ENCODE assay signal across 19 mouse cellular contexts in genomic region chr12:76784056-76784619, GRCm38 (mm10). TPM values are rescaled to one million over a fixed set of nuclear protein-coding genes. Genes with fewer than 3 reads are reported as not detected.
A peak's percentile ranks its signal among the peaks of the same experiment; 100 is the strongest.
DNase-seq lines count a peak whose midpoint lies in the region; ATAC-seq and TF ChIP-seq lines count a peak whose summit lies in the region.
"Had no signal": no experiment of that assay in that cellular context is flagged by ENCODE, and none has a peak within 500 bp of the region (broad histone marks: within the 10 kb centered on the region; RNA-seq: fewer than 3 reads in every experiment).

No protein-coding gene starts in this region.

- TF ChIP-seq CTCF in brain, embryonic 14.5 days (IDR thresholded peaks at IDR 0.05; ENCODE audit: borderline replicate concordance, extremely low read depth, insufficient read depth, insufficient read length) = no peak

- 31% methylated on average over 10 of the region's 10 CpGs for WGBS in heart, embryonic 14.5 days
- 78% methylated on average over 10 of the region's 10 CpGs for WGBS in forebrain, embryonic 12.5 days

- peaks cover 12 to 15% of the 10 kb centered on the region in 2 experiments for H3K4me1 ChIP-seq in heart, embryonic 14.5 days (ENCODE audit: control insufficient read depth in 2 of 2, insufficient read depth in 2 of 2, low read length in 2 of 2)
- H3K4me1 ChIP-seq in forebrain, embryonic 12.5 days = 0 out of 2 replicates have a peak, but pooled peaks cover 11% of the 10 kb centered on the region
- H3K4me1 ChIP-seq: intestine, embryonic 15.5 days; liver, embryonic 15.5 days had no signal

- DNase-seq in heart, adult 11 months = peak; percentile 94
- no peak for DNase-seq in heart, postnatal 4 days
- peak; percentile 37 for DNase-seq in adrenal gland, adult 8-10 months
- peak; percentile 9 for DNase-seq in brain, embryonic 14.5 days (ENCODE audit: low read depth)
- no peak for DNase-seq in lung, postnatal 25 days (ENCODE audit: low spot score)
- DNase-seq: cerebellum, adult 2 months; lung, postnatal 36 days; right cerebral cortex, postnatal 14 days had no signal

- H3K9me3 ChIP-seq in heart, embryonic 14.5 days (ENCODE audit: control insufficient read depth, low read length) = no peaks in the 10 kb centered on the region
- H3K9me3 ChIP-seq in forebrain, embryonic 12.5 days = no peaks in the 10 kb centered on the region
- H3K9me3 ChIP-seq: embryonic facial prominence, embryonic 13.5 days; intestine, embryonic 15.5 days; liver, embryonic 15.5 days; neural tube, embryonic 13.5 days had no signal

- ATAC-seq in heart, embryonic 14.5 days (ENCODE audit: insufficient number of reproducible peaks, insufficient read depth, low FRiP score, low read depth) = no peak
- no peak for ATAC-seq in erythroblast, adult 5-6 weeks (replicated peaks; ENCODE audit: low FRiP score, poor library complexity, severe bottlenecking)
- no peak for ATAC-seq in forebrain, embryonic 12.5 days (ENCODE audit: low FRiP score)
- ATAC-seq: intestine, embryonic 15.5 days had no signal

- H3K9ac ChIP-seq in heart, embryonic 14.5 days (ENCODE audit: low read length) = 0 out of 2 replicates have a peak overlapping the region, but pooled peaks have one; percentile 25
- H3K9ac ChIP-seq in forebrain, embryonic 12.5 days = no peak overlapping the region
- H3K9ac ChIP-seq: embryonic facial prominence, embryonic 13.5 days; hindbrain, embryonic 14.5 days; intestine, embryonic 15.5 days; liver, embryonic 15.5 days; neural tube, embryonic 13.5 days had no signal

- H3K27ac ChIP-seq in heart, embryonic 14.5 days (replicated peaks in 1 of 2; ENCODE audit: control insufficient read depth in 1 of 2, insufficient read depth in 1 of 2, low read depth in 2 of 2, low read length in 2 of 2) = peak overlapping the region; percentile 13 to 65; a peak in 3 of 4 replicates
- H3K27ac ChIP-seq in forebrain, embryonic 12.5 days = no peak overlapping the region
- H3K27ac ChIP-seq: embryonic facial prominence, embryonic 13.5 days; hindbrain, embryonic 14.5 days; intestine, embryonic 15.5 days; kidney, postnatal 0 days; left cerebral cortex, adult 2 months; liver, embryonic 15.5 days; neural tube, embryonic 13.5 days had no signal

- H3K36me3 ChIP-seq in heart, embryonic 14.5 days (ENCODE audit: control insufficient read depth, insufficient read depth, low read length) = 0 out of 2 replicates have a peak, but pooled peaks cover 9% of the 10 kb centered on the region
- H3K36me3 ChIP-seq in forebrain, embryonic 12.5 days (replicated peaks) = no peaks in the 10 kb centered on the region
- H3K36me3 ChIP-seq: embryonic facial prominence, embryonic 13.5 days; intestine, embryonic 15.5 days; neural tube, embryonic 13.5 days had no signal

- H3K27me3 ChIP-seq in heart, embryonic 14.5 days (ENCODE audit: control insufficient read depth, insufficient read depth, low read length) = no peaks in the 10 kb centered on the region
- H3K27me3 ChIP-seq in forebrain, embryonic 12.5 days = no peaks in the 10 kb centered on the region
- H3K27me3 ChIP-seq: embryonic facial prominence, embryonic 13.5 days; intestine, embryonic 15.5 days; liver, embryonic 15.5 days; neural tube, embryonic 13.5 days had no signal

- H3K4me3 ChIP-seq in heart, embryonic 14.5 days (ENCODE audit: control insufficient read depth in 1 of 2, insufficient read depth in 1 of 2, low read depth in 1 of 2, low read length in 2 of 2) = no peak overlapping the region
- H3K4me3 ChIP-seq in forebrain, embryonic 12.5 days (replicated peaks) = no peak overlapping the region
- H3K4me3 ChIP-seq: embryonic facial prominence, embryonic 13.5 days; intestine, embryonic 15.5 days; left cerebral cortex, adult 2 months; liver, embryonic 15.5 days; neural tube, embryonic 13.5 days had no signal

- no peak overlapping the region for H3K4me2 ChIP-seq in heart, embryonic 14.5 days (ENCODE audit: low read length)
- H3K4me2 ChIP-seq in forebrain, embryonic 12.5 days = no peak overlapping the region
- H3K4me2 ChIP-seq: embryonic facial prominence, embryonic 13.5 days; hindbrain, embryonic 14.5 days; intestine, embryonic 15.5 days; liver, embryonic 15.5 days; neural tube, embryonic 13.5 days had no signal

- TF ChIP-seq POLR2A in brain, embryonic 14.5 days (IDR thresholded peaks at IDR 0.05; ENCODE audit: borderline replicate concordance, extremely low read depth, insufficient read depth, insufficient read length, poor library complexity, severe bottlenecking) = no peak

RNA-seq across cellular contexts. Expression of gene Gpx2, which starts 11.2 kb away (rescaled TPM):
- not detected for total RNA-seq in heart, postnatal 4 days (2021)
- under 1 TPM in 1 of 4 experiments, not detected in 3; 0.23 TPM for total RNA-seq in adrenal gland, adult 8-10 months (2022)
- 0.15 and 0.22 TPM in 2 replicates for polyA plus RNA-seq in brain, embryonic 14.5 days (2012; rRNA removed)
- not detected in 2 replicates for polyA plus RNA-seq in heart, embryonic 14.5 days (2014; fragmentation: Nextera tagmentation; extraction: Ambion mirVana)
- not detected in 2 replicates for total RNA-seq in erythroblast, adult 5-6 weeks (2015; ENCODE audit: low replicate concordance)
- 0.28 TPM in 1 of 2 replicates, not detected in the other for total RNA-seq in erythroblast, adult 5-6 weeks (2017; ENCODE audit: low replicate concordance)
- 0.33 and 1.2 TPM in 2 replicates for polyA plus RNA-seq in forebrain, embryonic 12.5 days (2016; fragmentation: Nextera tagmentation; extraction: Ambion mirVana)
- polyA plus RNA-seq: C2C12; liver, embryonic 15.5 days had no signal

RNA-seq across cellular contexts. Expression of gene Fntb, which starts 18.7 kb away (rescaled TPM):
- total RNA-seq in heart, postnatal 4 days (2021) = 10 to 100 TPM; 18.4 to 20.7 TPM
- total RNA-seq in adrenal gland, adult 8-10 months (2022) = 10 to 100 TPM; 14.4 to 18.8 (median 16.8) TPM
- polyA plus RNA-seq in brain, embryonic 14.5 days (2012; rRNA removed) = 40.0 and 41.1 TPM in 2 replicates
- polyA plus RNA-seq in heart, embryonic 14.5 days (2014; fragmentation: Nextera tagmentation; extraction: Ambion mirVana) = 24.5 and 27.4 TPM in 2 replicates
- 45.4 and 161 TPM in 2 replicates for total RNA-seq in erythroblast, adult 5-6 weeks (2015; ENCODE audit: low replicate concordance)
- total RNA-seq in erythroblast, adult 5-6 weeks (2017; ENCODE audit: low replicate concordance) = 23.5 and 48.1 TPM in 2 replicates
- polyA plus RNA-seq in forebrain, embryonic 12.5 days (2016; fragmentation: Nextera tagmentation; extraction: Ambion mirVana) = 35.2 and 37.3 TPM in 2 replicates

RNA-seq across cellular contexts. Expression of gene Churc1, which starts 18.8 kb away (rescaled TPM):
- total RNA-seq in heart, postnatal 4 days (2021) = 10 to 100 TPM; 83.0 to 86.7 TPM
- total RNA-seq in adrenal gland, adult 8-10 months (2022) = 10 to 100 TPM; 81.3 to 93.7 (median 92.7) TPM
- polyA plus RNA-seq in brain, embryonic 14.5 days (2012; rRNA removed) = 61.9 and 63.6 TPM in 2 replicates
- 224 and 228 TPM in 2 replicates for polyA plus RNA-seq in heart, embryonic 14.5 days (2014; fragmentation: Nextera tagmentation; extraction: Ambion mirVana)
- 2.9 and 30.9 TPM in 2 replicates for total RNA-seq in erythroblast, adult 5-6 weeks (2015; ENCODE audit: low replicate concordance)
- 14.1 and 41.3 TPM in 2 replicates for total RNA-seq in erythroblast, adult 5-6 weeks (2017; ENCODE audit: low replicate concordance)
- polyA plus RNA-seq in forebrain, embryonic 12.5 days (2016; fragmentation: Nextera tagmentation; extraction: Ambion mirVana) = 70.1 and 79.0 TPM in 2 replicates

RNA-seq across cellular contexts. Expression of gene Rab15, which starts 38.6 kb away (rescaled TPM):
- total RNA-seq in heart, postnatal 4 days (2021) = 1 to 10 TPM; 2.6 to 3.6 TPM
- 1 to 10 TPM; 4.0 to 6.5 (median 4.6) TPM for total RNA-seq in adrenal gland, adult 8-10 months (2022)
- polyA plus RNA-seq in brain, embryonic 14.5 days (2012; rRNA removed) = 27.4 and 37.6 TPM in 2 replicates
- polyA plus RNA-seq in heart, embryonic 14.5 days (2014; fragmentation: Nextera tagmentation; extraction: Ambion mirVana) = 1.8 and 2.0 TPM in 2 replicates
- total RNA-seq in erythroblast, adult 5-6 weeks (2015; ENCODE audit: low replicate concordance) = not detected in 2 replicates
- 0.26 TPM in 1 of 2 replicates, not detected in the other for total RNA-seq in erythroblast, adult 5-6 weeks (2017; ENCODE audit: low replicate concordance)
- 11.8 and 13.8 TPM in 2 replicates for polyA plus RNA-seq in forebrain, embryonic 12.5 days (2016; fragmentation: Nextera tagmentation; extraction: Ambion mirVana)

Comparison
In these comparisons a context has a peak if more than half of its experiments do, and no peak if none do; other contexts are left out.
1. DNase-seq: peak in heart, adult 11 months (single experiment), adrenal gland, adult 8-10 months (single experiment) and brain, embryonic 14.5 days (single experiment); none in heart, postnatal 4 days (single experiment) and lung, postnatal 25 days (single experiment).